Mouse (Mus musculus) kidney, postnatal 25 days (tissue): ENCODE data around the gene Tmem74b.

Experiments used
- DNase-seq, 2 experiments: peaks; one replicate each; pipeline ENCODE4 v3.0.0; 2021; ENCODE audit warnings: mixed read lengths in 2 of 2

Tmem74b gene

GRCm38 (mm10) chr2:151701231-151702145 lies at the start of gene Tmem74b:
Gene Tmem74b (plus strand): TSS chr2:151702008.
- no peak for DNase-seq

- no peak for DNase-seq
Observed at GRCm38 (mm10) chr2:151652053-151652452, 49.8 kb upstream of the Tmem74b start.

GRCm38 (mm10) chr2:151668433-151668832 lies 33.4 kb upstream of the Tmem74b start, which contains the start of gene Rad21l:
Gene Rad21l (minus strand): TSS chr2:151668533.
- no peak for DNase-seq

- DNase-seq, result no peak
Observed at GRCm38 (mm10) chr2:151670026-151670967, 31.5 kb upstream of the Tmem74b start.

- no peak for DNase-seq
Observed at GRCm38 (mm10) chr2:151670968-151671329, 30.9 kb upstream of the Tmem74b start.

- peak in 1 of 2 experiments; percentile 5 for DNase-seq
Observed at GRCm38 (mm10) chr2:151676234-151676633, 25.6 kb upstream of the Tmem74b start.

- peak in 1 of 2 experiments; percentile 36 for DNase-seq
Observed at GRCm38 (mm10) chr2:151682357-151682756, 19.5 kb upstream of the Tmem74b start.

- no peak for DNase-seq
Observed at GRCm38 (mm10) chr2:151682976-151683375, 18.8 kb upstream of the Tmem74b start.

GRCm38 (mm10) chr2:151702146-151702850 lies 490 bp downstream of the Tmem74b start:
- peak; percentile 32 to 57 for DNase-seq

GRCm38 (mm10) chr2:151702851-151703190 lies 1.0 kb downstream of the Tmem74b start:
- no peak for DNase-seq

- DNase-seq, result peak in 1 of 2 experiments; percentile 23
Observed at GRCm38 (mm10) chr2:151712647-151713046, 10.8 kb downstream of the Tmem74b start.

GRCm38 (mm10) chr2:151715526-151715925 lies 13.7 kb downstream of the Tmem74b start:
- DNase-seq, result no peak

GRCm38 (mm10) chr2:151716318-151717055 lies 14.7 kb downstream of the Tmem74b start:
- DNase-seq, result no peak

GRCm38 (mm10) chr2:151724094-151724493 lies 22.3 kb downstream of the Tmem74b start:
- no peak for DNase-seq

GRCm38 (mm10) chr2:151733151-151733865 lies 31.5 kb downstream of the Tmem74b start:
- no peak for DNase-seq

GRCm38 (mm10) chr2:151735422-151735821 lies 33.6 kb downstream of the Tmem74b start:
- DNase-seq, result no peak

- DNase-seq, result no peak
Observed at GRCm38 (mm10) chr2:151738460-151738859, 36.7 kb downstream of the Tmem74b start.

GRCm38 (mm10) chr2:151739081-151739480 lies 37.3 kb downstream of the Tmem74b start:
- DNase-seq, result no peak

GRCm38 (mm10) chr2:151739505-151739904 lies 37.7 kb downstream of the Tmem74b start:
- no peak for DNase-seq

- DNase-seq, result peak; percentile 90 to 92
Observed at GRCm38 (mm10) chr2:151740741-151741526, 39.1 kb downstream of the Tmem74b start.
